Mouse (Mus musculus) hematopoietic multipotent progenitor cell, adult 10-12 weeks (in vitro differentiated cells): ENCODE measurements around the gene Tnfrsf8. TPM values are rescaled to one million over a fixed set of nuclear protein-coding genes. Genes with fewer than 3 reads are reported as not detected.

Source experiments
- polyA plus RNA-seq: library from polyadenylated mRNA; stranded (reverse); fragments of >175 nt; gene quantifications from 2 replicates; pipeline ENCODE4 v1.2.3, GENCODE M21; 2012; ENCODE audit warnings: low replicate concordance

The Tnfrsf8 gene
- 0.86 and 1.9 TPM in 2 replicates for polyA plus RNA-seq

GRCm38 (mm10) chr4:145314836-145315467, at the start of gene Tnfrsf8:
Gene Tnfrsf8, minus strand, starts transcription at chr4:145315164.

GRCm38 (mm10) chr4:145246173-145247011, 68.6 kb downstream of the Tnfrsf8 start, which contains the start of gene Tnfrsf1b:
Gene Tnfrsf1b, minus strand, starts transcription at chr4:145246870.

Other genes with a start within 250 kb of the Tnfrsf8 start
- gene Vps13d, start 120.2 kb downstream of the Tnfrsf8 start, polyA plus RNA-seq, result 5.0 and 18.0 TPM in 2 replicates
- gene Tnfrsf1b, start 68.3 kb downstream of the Tnfrsf8 start, polyA plus RNA-seq, result 146 and 773 TPM in 2 replicates
- not detected in 2 replicates for gene Zfp990, start 195.6 kb upstream of the Tnfrsf8 start, polyA plus RNA-seq